Mouse (Mus musculus) bone marrow, adult 2 months (tissue): ENCODE data around the gene Robo3.

Source experiments
- CTCF ChIP-seq: fragments of 200-500 bp; IDR thresholded peaks from 2 replicates; pipeline ENCODE4 v1.5.1; 2011; ENCODE audit warnings: low read length, control low read depth; ENCODE audit not compliant: control insufficient read depth, insufficient read depth
- POLR2A ChIP-seq: fragments of 200-500 bp; IDR thresholded peaks from 2 replicates; pipeline ENCODE4 v1.6.1; 2011; ENCODE audit warnings: low read depth, mild to moderate bottlenecking, control low read depth, low read length, borderline replicate concordance; ENCODE audit not compliant: control insufficient read depth

DNA sequence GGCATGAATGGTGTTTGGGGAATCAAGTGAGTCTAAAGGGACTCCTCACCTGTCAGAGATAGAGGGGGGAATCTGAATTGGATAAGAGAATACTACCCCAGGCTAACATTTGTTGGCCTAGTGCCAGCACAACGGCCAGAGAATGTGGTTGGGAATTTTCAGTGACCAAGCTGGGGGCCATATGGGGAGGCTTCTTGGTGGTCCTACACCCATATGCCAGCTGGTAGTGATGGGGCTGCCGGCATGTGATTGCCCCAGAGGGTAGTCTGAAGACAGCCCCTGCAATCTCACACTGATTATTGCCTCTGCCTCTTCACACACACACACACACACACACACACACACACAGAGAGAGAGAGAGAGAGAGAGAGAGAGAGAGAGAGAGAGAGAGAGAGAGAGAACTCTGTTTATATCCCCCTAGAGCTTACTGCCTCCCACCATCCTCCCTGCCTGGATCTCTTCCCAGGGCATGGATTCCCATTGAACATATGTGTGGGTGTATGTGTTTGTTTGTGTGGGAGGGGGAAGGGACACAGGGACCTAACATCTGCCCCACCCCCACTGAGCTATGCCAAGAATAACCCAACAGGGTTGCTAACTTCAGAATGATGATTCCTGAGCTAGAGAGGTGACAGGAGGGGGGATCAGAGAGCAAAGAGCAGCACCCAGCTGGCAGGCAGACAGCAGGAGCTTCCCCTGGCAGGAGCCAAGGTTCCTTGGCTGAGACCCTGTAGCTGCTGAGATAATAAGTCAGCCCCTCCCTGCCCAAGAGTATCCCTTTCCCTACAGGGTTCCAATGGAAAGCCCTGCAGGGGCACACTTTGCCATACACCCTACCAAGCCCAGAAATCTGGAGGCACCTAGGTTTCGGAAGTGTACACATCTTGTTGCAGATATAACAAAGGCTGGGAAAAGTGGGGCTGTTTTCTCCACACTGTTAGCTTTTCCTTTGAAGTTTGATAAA lies 5.0 kb upstream of the Robo3 start:
- TF ChIP-seq POLR2A (no peak), CTCF (no peak)
